Mouse (Mus musculus) hindbrain, embryonic 11.5 days (tissue): Measurements from ENCODE around the gene Rtkn. TPM values are rescaled to one million over a fixed set of nuclear protein-coding genes. Genes with fewer than 3 reads are reported as not detected.
A peak's percentile ranks its signal among the peaks of the same experiment; 100 is the strongest.
"Not testable (repeated sequence)": the region's sequence is repeated elsewhere in the genome, so short reads cannot be mapped to it uniquely, and the experiment has no call there.

Source experiments
- ATAC-seq: fragments of 200-750 bp; cut with Nextera tagmentation; 2 replicates; pipeline ENCODE4 v1.8.0; 2017; ENCODE audit warnings: mild to moderate bottlenecking, moderate TSS enrichment, moderate library complexity; ENCODE audit not compliant: low FRiP score
- DNase-seq: peaks from one replicate; pipeline ENCODE4 v3.0.0-alpha.2; 2015; ENCODE audit warnings: low spot score
- H3K27ac ChIP-seq: fragments of 300-500 bp; sonication (generic); 2 replicates; pipeline ENCODE4 v1.5.1; 2014; ENCODE audit warnings: mild to moderate bottlenecking, low read depth, low read length
- H3K27me3 ChIP-seq: fragments of 300-500 bp; sonication (generic); 2 replicates; pipeline ENCODE4 v1.6.1; 2014; ENCODE audit warnings: mild to moderate bottlenecking, low read length, moderate library complexity, mixed read lengths; ENCODE audit not compliant: control insufficient read depth, insufficient read depth
- H3K36me3 ChIP-seq: fragments of 300-500 bp; sonication (generic); 2 replicates; pipeline ENCODE4 v1.6.1; 2014; ENCODE audit warnings: mild to moderate bottlenecking, low read length, moderate library complexity, mixed read lengths; ENCODE audit not compliant: control insufficient read depth, insufficient read depth
- H3K4me1 ChIP-seq: fragments of 300-500 bp; sonication (generic); replicated peaks from 2 replicates; pipeline ENCODE4 v1.6.1; 2014; ENCODE audit warnings: low read length, mixed read lengths; ENCODE audit not compliant: control insufficient read depth, insufficient read depth
- H3K4me2 ChIP-seq: fragments of 300-500 bp; sonication (generic); replicated peaks from 2 replicates; pipeline ENCODE4 v1.6.1; 2014; ENCODE audit warnings: mild to moderate bottlenecking, low read depth, low read length
- H3K4me3 ChIP-seq: fragments of 300-500 bp; sonication (generic); 2 replicates; pipeline ENCODE4 v1.5.1; 2014; ENCODE audit warnings: low read depth, low read length
- H3K9ac ChIP-seq: fragments of 300-500 bp; sonication (generic); 2 replicates; pipeline ENCODE4 v1.6.1; 2014; ENCODE audit warnings: low read depth, low read length
- H3K9me3 ChIP-seq: fragments of 300-500 bp; sonication (generic); 2 replicates; pipeline ENCODE4 v1.6.1; 2016; ENCODE audit warnings: low read length; ENCODE audit not compliant: control insufficient read depth
- WGBS: fragments of 180-500 bp; shearing (Covaris S2); extraction: QIAGEN DNeasy Blood & Tissue Kit; methylation state at CpG from one replicate; pipeline ENCODE4 v1.1.7; 2014; 5-methylcytosine and 5-hydroxymethylcytosine counted together
- polyA plus RNA-seq: library from polyadenylated mRNA; unstranded; fragments of >200 nt; fragmentation: Nextera tagmentation; extraction: Ambion mirVana; gene quantifications from 2 replicates; pipeline ENCODE4 v1.2.1, GENCODE M21; 2014

The Rtkn gene
- polyA plus RNA-seq, 1 experiment from 2014 or later = 17.7 TPM

GRCm38 (mm10) chr6:83155552-83156238, 20.4 kb downstream of the Rtkn start:
- Histone ChIP-seq H3K36me3 (no peaks in the 10 kb centered on the region), H3K4me2 (peak overlapping the region; percentile 76), H3K9me3 (no peaks in the 10 kb centered on the region), H3K9ac (peak overlapping the region; percentile 53), H3K27ac (no peak overlapping the region), H3K4me3 (peak overlapping the region; percentile 51), H3K27me3 (peaks cover 9% of the 10 kb centered on the region), H3K4me1 (0 out of 2 replicates have a peak, but pooled peaks cover 8% of the 10 kb centered on the region)
- ATAC-seq (peak; percentile 63), DNase-seq (no peak)
- 8% methylated on average over 23 of the region's 23 CpGs for WGBS

GRCm38 (mm10) chr6:83156259-83156684, 21.0 kb downstream of the Rtkn start, which contains the start of the genes Wdr54 and 1700003E16Rik:
TSS of gene Wdr54 (minus strand) at chr6:83156397.
TSS of gene 1700003E16Rik (plus strand) at chr6:83156404.
- peak; percentile 94 for ATAC-seq
- Histone ChIP-seq H3K36me3 (no peaks in the 10 kb centered on the region), H3K27me3 (peaks cover 14% of the 10 kb centered on the region), H3K4me1 (peaks cover 8% of the 10 kb centered on the region; the same call in 1 of the 2 replicates), H3K4me3 (peak within 1 kb of the TSS; percentile 51), H3K27ac (no peak within 1 kb of the TSS), H3K9ac (peak within 1 kb of the TSS; percentile 53), H3K9me3 (no peaks in the 10 kb centered on the region), H3K4me2 (peak within 1 kb of the TSS; percentile 76)
- WGBS = 1% methylated on average over 32 of the region's 32 CpGs
- peak; percentile 95 for DNase-seq

- peak; percentile 71 for DNase-seq
- not testable (repeated sequence) for H3K4me2 ChIP-seq
- 42% methylated on average over 3 of the region's 3 CpGs for WGBS
These were observed 24.2 kb downstream of the Rtkn start for GRCm38 (mm10) chr6:83159456-83159855.

GRCm38 (mm10) chr6:83161442-83161841, 26.2 kb downstream of the Rtkn start:
- Histone ChIP-seq H3K4me2 (peak overlapping the region; percentile 39), H3K4me3 (peak overlapping the region; percentile 25), H3K4me1 (peaks cover 6% of the 10 kb centered on the region; the same call in 1 of the 2 replicates), H3K9ac (peak overlapping the region; percentile 23; the same call in 1 of the 2 replicates), H3K27ac (no peak overlapping the region), H3K27me3 (peaks cover 31% of the 10 kb centered on the region), H3K36me3 (no peaks in the 10 kb centered on the region), H3K9me3 (no peaks in the 10 kb centered on the region)
- 9% methylated on average over 19 of the region's 19 CpGs for WGBS
- DNase-seq = peak; percentile 35
- ATAC-seq = no peak

More at GRCm38 (mm10) chr6:83159456-83159855, 24.2 kb downstream of the Rtkn start:
- Histone ChIP-seq H3K27me3 (peaks cover 31% of the 10 kb centered on the region), H3K4me1 (peaks cover 11% of the 10 kb centered on the region; the same call in 1 of the 2 replicates)
- H3K4me3 ChIP-seq, H3K27ac ChIP-seq, ATAC-seq, H3K9me3 ChIP-seq, H3K9ac ChIP-seq, H3K36me3 ChIP-seq: not testable (repeated sequence)

GRCm38 (mm10) chr6:83161921-83162641, 26.8 kb downstream of the Rtkn start:
- H3K27me3 ChIP-seq = peaks cover 31% of the 10 kb centered on the region
- WGBS = 1% methylated on average over 49 of the region's 49 CpGs
- DNase-seq (peak; percentile 51), ATAC-seq (no peak)
- peak overlapping the region; percentile 25 for H3K4me3 ChIP-seq
- peaks cover 6% of the 10 kb centered on the region; the same call in 1 of the 2 replicates for H3K4me1 ChIP-seq
- no peak overlapping the region for H3K27ac ChIP-seq
- no peaks in the 10 kb centered on the region for H3K36me3 ChIP-seq
- H3K9ac ChIP-seq = peak overlapping the region; percentile 23; the same call in 1 of the 2 replicates
- H3K4me2 ChIP-seq = peak overlapping the region; percentile 39
- no peaks in the 10 kb centered on the region for H3K9me3 ChIP-seq

GRCm38 (mm10) chr6:83162701-83163100, 27.4 kb downstream of the Rtkn start:
- Histone ChIP-seq H3K27ac (no peak overlapping the region), H3K9ac (no peak overlapping the region)
- WGBS = 3% methylated on average over 8 of the region's 8 CpGs

GRCm38 (mm10) chr6:83165026-83165606, 29.9 kb downstream of the Rtkn start:
- Histone ChIP-seq H3K27me3 (peaks cover 28% of the 10 kb centered on the region), H3K4me3 (peak overlapping the region; percentile 80), H3K4me2 (peak overlapping the region; percentile 56), H3K9ac (peak overlapping the region; percentile 84), H3K36me3 (0 out of 2 replicates have a peak, but pooled peaks cover 2% of the 10 kb centered on the region), H3K4me1 (peaks cover 6% of the 10 kb centered on the region; the same call in 1 of the 2 replicates), H3K27ac (no peak overlapping the region), H3K9me3 (no peaks in the 10 kb centered on the region)
- no peak for DNase-seq
- 7% methylated on average over 6 of the region's 6 CpGs for WGBS
- peak; percentile 36 for ATAC-seq

More at GRCm38 (mm10) chr6:83162701-83163100, 27.4 kb downstream of the Rtkn start:
- no peak overlapping the region for H3K4me2 ChIP-seq
- H3K4me3 ChIP-seq = peak overlapping the region; percentile 25; the same call in 1 of the 2 replicates
- no peaks in the 10 kb centered on the region for H3K9me3 ChIP-seq
- no peaks in the 10 kb centered on the region for H3K36me3 ChIP-seq
- H3K4me1 ChIP-seq = peaks cover 6% of the 10 kb centered on the region; the same call in 1 of the 2 replicates
- ATAC-seq (no peak), DNase-seq (peak; percentile 85)
- peaks cover 31% of the 10 kb centered on the region for H3K27me3 ChIP-seq

- 0 out of 2 replicates have a peak, but pooled peaks cover 2% of the 10 kb centered on the region for H3K36me3 ChIP-seq
- ATAC-seq = peak; percentile 85
- peak within 1 kb of the TSS; percentile 80 for H3K4me3 ChIP-seq
- DNase-seq = peak; percentile 97
- under 1% methylated on average over 57 of the region's 58 CpGs for WGBS
- peaks cover 22% of the 10 kb centered on the region for H3K27me3 ChIP-seq
- H3K4me1 ChIP-seq = peaks cover 6% of the 10 kb centered on the region; the same call in 1 of the 2 replicates
- H3K9ac ChIP-seq = peak within 1 kb of the TSS; percentile 84
- H3K27ac ChIP-seq = peak within 1 kb of the TSS; percentile 86
- H3K4me2 ChIP-seq = peak within 1 kb of the TSS; percentile 56
- H3K9me3 ChIP-seq = no peaks in the 10 kb centered on the region
These were observed 30.5 kb downstream of the Rtkn start, which contains the start of gene Dctn1 for GRCm38 (mm10) chr6:83165607-83166242. TSS of gene Dctn1 (plus strand) at chr6:83165920.
